Mouse (Mus musculus): Measurements from ENCODE around the gene Egfl7. TPM values are rescaled to one million over a fixed set of nuclear protein-coding genes. Genes with fewer than 3 reads are reported as not detected.

Gene Egfl7
- polyA plus RNA-seq, 1 experiment: 105 TPM

DNA sequence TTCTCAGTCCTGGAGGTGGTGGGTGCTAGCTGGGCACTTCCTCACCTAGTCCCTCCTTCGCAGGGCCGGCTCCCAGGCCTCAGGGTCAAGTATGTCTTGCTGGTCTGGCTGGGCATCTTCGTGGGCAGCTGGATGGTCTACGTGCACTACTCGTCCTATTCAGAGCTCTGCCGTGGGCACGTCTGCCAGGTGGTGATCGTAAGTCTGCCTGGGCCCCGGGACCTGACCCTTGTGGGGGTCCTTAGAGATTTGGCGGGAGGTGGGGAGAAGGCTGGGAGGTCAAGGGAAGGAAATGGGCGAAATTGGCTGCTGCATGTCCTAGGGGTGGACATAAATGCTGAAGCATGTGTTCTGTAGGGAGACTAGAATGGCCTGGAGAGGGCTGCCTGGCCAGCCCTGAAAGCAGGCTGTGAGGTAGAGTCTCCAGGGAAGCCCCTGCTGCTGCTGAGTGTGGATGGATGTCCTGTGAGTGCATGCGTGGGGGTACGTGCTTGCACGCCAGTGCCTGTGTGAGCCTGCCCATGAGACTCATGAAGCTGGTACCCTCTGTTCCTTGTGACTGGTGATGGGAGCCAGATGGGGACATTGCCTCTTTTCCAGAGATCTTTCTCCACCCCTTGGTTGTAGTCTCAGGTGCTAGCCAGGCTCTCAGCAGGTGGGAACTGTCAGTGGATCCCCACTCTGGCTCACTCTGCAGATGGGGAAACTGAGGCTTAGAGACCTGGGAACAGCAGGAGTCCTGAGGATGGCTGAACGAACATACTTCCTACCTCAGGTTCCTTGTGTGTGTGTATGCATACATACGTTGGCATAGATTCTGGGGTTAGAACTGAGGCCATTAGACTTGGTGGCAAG is 53.0 kb downstream of the Egfl7 start:
- Histone ChIP-seq H3K4me3 (ENCODE audit: control insufficient read depth, insufficient read depth, low read length) (no peak overlapping the region), H3K27ac (ENCODE audit: control insufficient read depth, insufficient read depth, low read length) (no peak overlapping the region), H3K27me3 (ENCODE audit: control insufficient read depth, insufficient read depth, low read length) (no peaks in the 10 kb centered on the region), H3K4me1 (replicated peaks; ENCODE audit: control insufficient read depth, insufficient read depth, low read length) (peaks cover 14% of the 10 kb centered on the region), H3K36me3 (ENCODE audit: control insufficient read depth, insufficient read depth, low read length) (peaks cover 19% of the 10 kb centered on the region)
- WGBS: 92% methylated on average over 16 of the region's 16 CpGs
- no peak for TF ChIP-seq POLR2A (IDR thresholded peaks at IDR 0.05; ENCODE audit: control insufficient read depth, extremely low read depth, insufficient read depth, low read length, poor library complexity)
- TF ChIP-seq CTCF (IDR thresholded peaks at IDR 0.05; ENCODE audit: borderline replicate concordance, control insufficient read depth, extremely low read depth, insufficient read depth, low read length, poor library complexity): no peak
- DNase-seq: no peak

DNA sequence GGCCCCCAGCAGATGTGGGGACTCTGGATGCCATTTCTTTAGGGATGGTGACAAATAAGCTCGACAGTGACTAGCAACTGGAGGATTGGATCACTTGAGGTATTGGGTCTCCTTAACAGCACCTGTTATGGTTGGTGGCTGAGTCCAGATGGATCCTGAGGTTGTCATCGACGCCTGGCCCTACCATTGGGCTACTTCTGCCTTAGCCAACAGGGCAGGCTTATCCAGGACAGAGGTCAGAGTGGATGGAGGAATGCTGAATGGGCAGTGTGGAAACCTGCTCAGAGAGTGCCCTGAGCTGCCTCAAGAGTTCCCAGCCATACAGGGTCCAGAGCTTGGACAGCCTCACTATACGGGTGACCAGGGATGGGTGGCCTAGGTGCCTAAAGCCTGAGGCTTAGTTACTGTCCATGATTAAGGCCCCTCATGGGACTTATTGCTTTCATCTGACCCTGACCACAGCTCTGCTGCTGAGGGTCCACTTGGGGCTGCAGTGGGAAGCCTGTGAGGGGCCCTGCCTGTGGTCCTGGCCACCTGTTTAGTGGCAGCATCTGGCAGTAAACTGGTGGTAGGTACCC is 54.2 kb downstream of the Egfl7 start:
- H3K27me3 ChIP-seq (ENCODE audit: control insufficient read depth, insufficient read depth, low read length): no peaks in the 10 kb centered on the region
- no peak for DNase-seq
- no peak overlapping the region for H3K4me3 ChIP-seq (ENCODE audit: control insufficient read depth, insufficient read depth, low read length)
- H3K36me3 ChIP-seq (ENCODE audit: control insufficient read depth, insufficient read depth, low read length): peaks cover 19% of the 10 kb centered on the region
- no peak overlapping the region for H3K27ac ChIP-seq (ENCODE audit: control insufficient read depth, insufficient read depth, low read length)
- peaks cover 9% of the 10 kb centered on the region for H3K4me1 ChIP-seq (replicated peaks; ENCODE audit: control insufficient read depth, insufficient read depth, low read length)
- TF ChIP-seq POLR2A (IDR thresholded peaks at IDR 0.05; ENCODE audit: control insufficient read depth, extremely low read depth, insufficient read depth, low read length, poor library complexity): no peak
- TF ChIP-seq CTCF (IDR thresholded peaks at IDR 0.05; ENCODE audit: borderline replicate concordance, control insufficient read depth, extremely low read depth, insufficient read depth, low read length, poor library complexity): no peak
- WGBS: 84% methylated on average over 4 of the region's 4 CpGs

DNA sequence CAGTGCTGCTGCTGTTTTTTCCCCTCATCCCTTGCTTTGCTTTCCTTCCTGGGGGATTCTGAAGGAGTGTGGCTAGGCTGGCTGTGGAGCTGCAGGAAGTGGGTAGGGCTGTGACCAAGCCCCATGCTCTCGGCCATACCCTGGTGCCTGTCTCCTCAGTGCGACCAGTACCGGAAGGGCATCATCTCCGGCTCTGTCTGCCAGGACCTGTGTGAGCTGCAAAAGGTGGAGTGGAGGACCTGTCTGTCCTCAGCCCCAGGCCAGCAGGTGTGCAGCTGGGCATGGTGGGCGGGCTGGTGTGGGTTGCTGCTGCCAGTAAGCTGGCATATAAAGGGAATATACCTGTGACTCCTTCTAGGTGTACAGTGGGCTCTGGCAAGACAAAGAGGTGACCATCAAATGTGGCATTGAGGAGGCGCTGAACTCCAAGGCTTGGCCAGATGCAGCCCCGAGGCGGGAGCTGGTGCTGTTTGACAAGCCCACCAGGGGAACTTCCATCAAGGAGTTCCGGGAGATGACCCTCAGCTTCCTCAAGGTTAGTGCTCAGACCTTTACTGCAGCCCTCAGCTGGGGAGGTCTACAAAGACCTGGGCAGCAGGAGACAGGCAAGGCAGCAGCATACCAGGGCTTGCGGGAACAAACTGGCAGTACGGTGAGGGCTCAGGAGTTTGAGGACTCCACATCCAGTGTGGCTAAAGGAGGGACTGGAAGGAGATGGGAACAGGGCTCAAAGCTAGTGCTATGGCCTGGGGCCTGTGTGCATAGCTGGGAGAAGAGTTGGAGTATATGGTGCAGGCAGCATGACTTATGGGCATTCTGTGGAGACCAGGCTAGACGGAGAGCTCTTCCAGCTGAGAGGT is 55.0 kb downstream of the Egfl7 start:
- TF ChIP-seq CTCF (IDR thresholded peaks at IDR 0.05; ENCODE audit: borderline replicate concordance, control insufficient read depth, extremely low read depth, insufficient read depth, low read length, poor library complexity): no peak
- no peak for TF ChIP-seq POLR2A (IDR thresholded peaks at IDR 0.05; ENCODE audit: control insufficient read depth, extremely low read depth, insufficient read depth, low read length, poor library complexity)
- DNase-seq: no peak
- WGBS: 74% methylated on average over 12 of the region's 12 CpGs
- no peak overlapping the region for H3K27ac ChIP-seq (ENCODE audit: control insufficient read depth, insufficient read depth, low read length)
- no peak overlapping the region for H3K4me3 ChIP-seq (ENCODE audit: control insufficient read depth, insufficient read depth, low read length)
- peaks cover 5% of the 10 kb centered on the region; the same call in 1 of the 2 replicates for H3K4me1 ChIP-seq (replicated peaks; ENCODE audit: control insufficient read depth, insufficient read depth, low read length)
- peaks cover 19% of the 10 kb centered on the region for H3K36me3 ChIP-seq (ENCODE audit: control insufficient read depth, insufficient read depth, low read length)
- H3K27me3 ChIP-seq (ENCODE audit: control insufficient read depth, insufficient read depth, low read length): no peaks in the 10 kb centered on the region

GRCm38 (mm10) chr2:26635489-26636324 is 55.9 kb downstream of the Egfl7 start:
- TF ChIP-seq CTCF (IDR thresholded peaks at IDR 0.05; ENCODE audit: borderline replicate concordance, control insufficient read depth, extremely low read depth, insufficient read depth, low read length, poor library complexity): no peak
- TF ChIP-seq POLR2A (IDR thresholded peaks at IDR 0.05; ENCODE audit: control insufficient read depth, extremely low read depth, insufficient read depth, low read length, poor library complexity): no peak
- DNase-seq: no peak
- Histone ChIP-seq H3K4me3 (ENCODE audit: control insufficient read depth, insufficient read depth, low read length) (no peak overlapping the region), H3K27ac (ENCODE audit: control insufficient read depth, insufficient read depth, low read length) (no peak overlapping the region), H3K4me1 (replicated peaks; ENCODE audit: control insufficient read depth, insufficient read depth, low read length) (peaks cover 5% of the 10 kb centered on the region; the same call in 1 of the 2 replicates), H3K27me3 (ENCODE audit: control insufficient read depth, insufficient read depth, low read length) (no peaks in the 10 kb centered on the region), H3K36me3 (ENCODE audit: control insufficient read depth, insufficient read depth, low read length) (peaks cover 19% of the 10 kb centered on the region)
- 95% methylated on average over 21 of the region's 21 CpGs for WGBS

DNA sequence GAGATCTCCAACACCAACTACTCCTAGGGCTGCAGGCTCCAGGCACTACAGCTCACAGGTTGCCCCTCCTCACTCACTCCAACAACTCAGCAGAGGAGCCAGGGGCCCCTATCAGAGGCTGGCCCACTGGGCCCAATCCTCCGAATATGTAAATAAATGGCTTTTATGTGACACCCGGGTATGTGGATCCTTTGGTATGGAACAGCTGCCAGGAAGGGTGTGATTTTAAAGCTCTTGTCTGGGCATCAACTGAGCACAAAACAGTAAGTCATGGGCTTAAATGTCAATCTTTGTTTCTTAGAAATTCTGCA is 56.5 kb downstream of the Egfl7 start:
- no peak for DNase-seq
- Histone ChIP-seq H3K4me3 (ENCODE audit: control insufficient read depth, insufficient read depth, low read length) (no peak overlapping the region), H3K27ac (ENCODE audit: control insufficient read depth, insufficient read depth, low read length) (no peak overlapping the region), H3K36me3 (ENCODE audit: control insufficient read depth, insufficient read depth, low read length) (peaks cover 19% of the 10 kb centered on the region), H3K4me1 (replicated peaks; ENCODE audit: control insufficient read depth, insufficient read depth, low read length) (peaks cover 5% of the 10 kb centered on the region; the same call in 1 of the 2 replicates), H3K27me3 (ENCODE audit: control insufficient read depth, insufficient read depth, low read length) (no peaks in the 10 kb centered on the region)
- TF ChIP-seq POLR2A (IDR thresholded peaks at IDR 0.05; ENCODE audit: control insufficient read depth, extremely low read depth, insufficient read depth, low read length, poor library complexity) (no peak), CTCF (IDR thresholded peaks at IDR 0.05; ENCODE audit: borderline replicate concordance, control insufficient read depth, extremely low read depth, insufficient read depth, low read length, poor library complexity) (no peak)
- WGBS: 74% methylated on average over 2 of the region's 2 CpGs

All from thymus, adult 2 months (tissue).